Mouse (Mus musculus) urinary bladder, postnatal 4 days (tissue): ENCODE measurements at regions not wholly inside any gene's neighbourhood (a gene's known extent, or its start where the extent isn't known, plus 50 kb on each side); places are given as distances from the start of the nearest gene placed in this dataset.
A peak's percentile ranks its signal among the peaks of the same experiment; 100 is the strongest.

Source experiments
- DNase-seq, 2 experiments: peaks; one replicate each; pipeline ENCODE4 v3.0.0; 2021 to 2022; ENCODE audit warnings: low spot score in 2 of 2

- DNase-seq: peak in 1 of 2 experiments; percentile 56
Measured at GRCm38 (mm10) chr17:27287986-27288385, 83.7 kb upstream of the Lemd2 start.

- DNase-seq: peak in 1 of 2 experiments; percentile 61
Measured at GRCm38 (mm10) chr17:27281241-27281640, 77.0 kb upstream of the Lemd2 start.

- peak in 1 of 2 experiments; percentile 62 for DNase-seq
Measured at GRCm38 (mm10) chr17:27279491-27280288, 75.4 kb upstream of the Lemd2 start.

- peak in 1 of 2 experiments; percentile 67 for DNase-seq
Measured at GRCm38 (mm10) chr17:27277786-27278185, 73.5 kb upstream of the Lemd2 start.

GRCm38 (mm10) chr17:27271756-27272155 lies 67.5 kb upstream of the Lemd2 start:
- peak in 1 of 2 experiments; percentile 60 for DNase-seq

- peak in 1 of 2 experiments; percentile 54 for DNase-seq
Measured at GRCm38 (mm10) chr17:27270776-27271175, 66.5 kb upstream of the Lemd2 start.

GRCm38 (mm10) chr17:27264607-27265006 lies 60.3 kb upstream of the Lemd2 start:
- DNase-seq: peak in 1 of 2 experiments; percentile 58

GRCm38 (mm10) chr17:27262607-27263006 lies 58.3 kb upstream of the Lemd2 start:
- peak in 1 of 2 experiments; percentile 73 for DNase-seq

GRCm38 (mm10) chr17:27261981-27262380 lies 57.7 kb upstream of the Lemd2 start:
- DNase-seq: no peak

- DNase-seq: no peak
Measured at GRCm38 (mm10) chr17:27261251-27261650, 57.0 kb upstream of the Lemd2 start.

GRCm38 (mm10) chr17:27260116-27260515 lies 55.8 kb upstream of the Lemd2 start:
- DNase-seq: no peak

- peak in 1 of 2 experiments; percentile 76 for DNase-seq
Measured at GRCm38 (mm10) chr17:27257345-27257744, 53.1 kb upstream of the Lemd2 start.

- DNase-seq: peak in 1 of 2 experiments; percentile 64
Measured at GRCm38 (mm10) chr17:27255804-27256203, 51.5 kb upstream of the Lemd2 start.
